Mouse (Mus musculus): ENCODE measurements at regions not wholly inside any gene's neighbourhood (a gene's known extent, or its start where the extent isn't known, plus 50 kb on each side); places are given as distances from the start of the nearest gene placed in this dataset.
"Not testable (repeated sequence)": the region's sequence is repeated elsewhere in the genome, so short reads cannot be mapped to it uniquely, and the experiment has no call there.

DNA sequence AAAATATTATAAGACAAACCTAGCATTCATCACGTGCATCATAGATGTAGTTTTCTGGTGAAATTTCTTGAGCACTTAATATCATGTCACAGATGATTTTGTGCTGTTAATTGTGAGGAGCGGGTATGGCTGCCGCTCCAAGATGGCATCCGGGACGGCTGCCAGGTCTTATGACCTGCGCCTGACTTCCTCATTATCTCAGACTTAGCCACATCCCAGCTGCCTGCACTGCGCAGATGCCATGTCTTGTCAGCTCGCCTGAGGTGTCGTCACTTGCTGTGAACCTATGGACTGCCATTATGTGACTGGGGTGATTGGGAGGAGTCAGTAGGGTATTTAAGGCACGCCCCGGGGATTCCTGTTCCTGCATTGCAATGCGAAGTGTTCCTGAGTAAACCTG, 1732.8 kb downstream of the Brinp3 start:
- H3K27ac ChIP-seq (ENCODE audit: control insufficient read depth, low read depth, low read length); H3K9ac ChIP-seq (ENCODE audit: control insufficient read depth, low read depth, low read length, poor library complexity, severe bottlenecking); H3K4me3 ChIP-seq (ENCODE audit: control insufficient read depth in 1 of 2, insufficient read depth in 1 of 2, low read depth in 2 of 2, low read length in 2 of 2); H3K36me3 ChIP-seq (ENCODE audit: control insufficient read depth in 1 of 2, insufficient read depth in 2 of 2, low read length in 2 of 2); H3K4me1 ChIP-seq (ENCODE audit: control insufficient read depth in 1 of 2, insufficient read depth in 2 of 2, low read length in 2 of 2); H3K79me2 ChIP-seq (ENCODE audit: control insufficient read depth, insufficient read depth, low read length, poor library complexity); H3K9me3 ChIP-seq (replicated peaks; ENCODE audit: insufficient read depth, low read length); H3K27me3 ChIP-seq (ENCODE audit: control insufficient read depth in 1 of 2, insufficient read depth in 2 of 2, low read length in 2 of 2): not testable (repeated sequence)
- DNase-seq (ENCODE audit: low read depth, low spot score), result peak; percentile 14

All from MEL (cell line).